ENCODE assay signal across 28 mouse cellular contexts in genomic region chr13:22350813-22351212, GRCm38 (mm10). TPM values are rescaled to one million over a fixed set of nuclear protein-coding genes. Genes with fewer than 3 reads are reported as not detected.
DNase-seq lines count a peak whose midpoint lies in the region; ATAC-seq and TF ChIP-seq lines count a peak whose summit lies in the region.
"Had no signal": no experiment of that assay in that cellular context is flagged by ENCODE, and none has a peak within 500 bp of the region (broad histone marks: within the 10 kb centered on the region; RNA-seq: fewer than 3 reads in every experiment).

No protein-coding gene starts in this region.

- H3K4me2 ChIP-seq in intestine, embryonic 16.5 days (ENCODE audit: low read depth, low read length) = no peak overlapping the region
- H3K4me2 ChIP-seq in intestine, embryonic 15.5 days (replicated peaks) = no peak overlapping the region
- H3K4me2 ChIP-seq in intestine, postnatal 0 days (replicated peaks; ENCODE audit: low read depth) = no peak overlapping the region

- no peaks in the 10 kb centered on the region for H3K36me3 ChIP-seq in intestine, embryonic 16.5 days (ENCODE audit: control insufficient read depth, insufficient read depth, low read length)
- no peaks in the 10 kb centered on the region for H3K36me3 ChIP-seq in intestine, embryonic 15.5 days
- H3K36me3 ChIP-seq in intestine, postnatal 0 days (ENCODE audit: control insufficient read depth, insufficient read depth) = no peaks in the 10 kb centered on the region
- no peaks in the 10 kb centered on the region for H3K36me3 ChIP-seq in small intestine, adult 2 months (ENCODE audit: control insufficient read depth, insufficient read depth, low read length)
- H3K36me3 ChIP-seq: G1E had no signal

- peak; percentile 7 for DNase-seq in large intestine, adult 2 months (ENCODE audit: low read depth, low spot score)
- no peak for DNase-seq in adrenal gland, postnatal 4 days (ENCODE audit: low spot score in 2 of 2)
- no peak for DNase-seq in gastrocnemius, postnatal 10 days
- no peak for DNase-seq in adrenal gland, postnatal 14 days
- DNase-seq: adrenal gland, adult 2 months; adrenal gland, adult 8-10 months; adrenal gland, postnatal 10 days; adrenal gland, postnatal 25 days; adrenal gland, postnatal 36 days; B cell, adult 2 months; cerebellum, adult 11 months; cerebellum, adult 11-12 months; cerebellum, adult 18-20 months; cerebellum, adult 2 months had no signal

- TF ChIP-seq CTCF in intestine, postnatal 0 days (IDR thresholded peaks at IDR 0.05; ENCODE audit: low read depth) = no peak
- no peak for TF ChIP-seq CTCF in small intestine, adult 2 months (IDR thresholded peaks at IDR 0.05; ENCODE audit: extremely low read depth, insufficient read length, insufficient replicate concordance, low read depth, low read length)

- no peak overlapping the region for H3K27ac ChIP-seq in intestine, embryonic 16.5 days (ENCODE audit: low read length)
- H3K27ac ChIP-seq in intestine, embryonic 15.5 days = no peak overlapping the region
- no peak overlapping the region for H3K27ac ChIP-seq in intestine, postnatal 0 days (ENCODE audit: low read depth, low read length)
- peak overlapping the region; percentile 32 for H3K27ac ChIP-seq in small intestine, adult 2 months (ENCODE audit: insufficient read depth, low read depth, low read length)

- H3K27me3 ChIP-seq in intestine, embryonic 16.5 days (replicated peaks; ENCODE audit: control insufficient read depth, insufficient read depth, low read length) = no peaks in the 10 kb centered on the region
- H3K27me3 ChIP-seq in intestine, embryonic 15.5 days (replicated peaks) = no peaks in the 10 kb centered on the region
- no peaks in the 10 kb centered on the region for H3K27me3 ChIP-seq in intestine, postnatal 0 days (replicated peaks; ENCODE audit: control insufficient read depth, insufficient read depth, low read length)
- no peaks in the 10 kb centered on the region for H3K27me3 ChIP-seq in small intestine, adult 2 months (ENCODE audit: control insufficient read depth, insufficient read depth, low read length)
- H3K27me3 ChIP-seq: CH12.LX, Patski had no signal

- TF ChIP-seq POLR2A in small intestine, adult 2 months (IDR thresholded peaks at IDR 0.05; ENCODE audit: low read depth, low read length) = no peak

- no peaks in the 10 kb centered on the region for H3K4me1 ChIP-seq in intestine, embryonic 16.5 days (ENCODE audit: control insufficient read depth, insufficient read depth, low read length)
- H3K4me1 ChIP-seq in intestine, embryonic 15.5 days (replicated peaks) = no peaks in the 10 kb centered on the region
- no peaks in the 10 kb centered on the region for H3K4me1 ChIP-seq in intestine, postnatal 0 days (replicated peaks; ENCODE audit: control insufficient read depth, insufficient read depth, low read length)
- peaks cover 7% of the 10 kb centered on the region; the same call in 1 of the 2 replicates for H3K4me1 ChIP-seq in small intestine, adult 2 months (ENCODE audit: control insufficient read depth, insufficient read depth, insufficient read length, low read length)

- no peaks in the 10 kb centered on the region for H3K9me3 ChIP-seq in intestine, embryonic 16.5 days (ENCODE audit: control insufficient read depth, low read length)
- no peaks in the 10 kb centered on the region for H3K9me3 ChIP-seq in intestine, embryonic 15.5 days
- no peaks in the 10 kb centered on the region for H3K9me3 ChIP-seq in intestine, postnatal 0 days (ENCODE audit: control insufficient read depth)
- H3K9me3 ChIP-seq: G1E had no signal

- H3K9ac ChIP-seq in intestine, embryonic 16.5 days (ENCODE audit: low read depth, low read length) = no peak overlapping the region
- H3K9ac ChIP-seq in intestine, embryonic 15.5 days = no peak overlapping the region
- no peak overlapping the region for H3K9ac ChIP-seq in intestine, postnatal 0 days (ENCODE audit: low read depth, low read length)

- 70% methylated on average over 1 of the region's 1 CpGs for WGBS in intestine, embryonic 16.5 days
- WGBS in intestine, embryonic 15.5 days = 76% methylated on average over 1 of the region's 1 CpGs
- 50% methylated on average over 1 of the region's 1 CpGs for WGBS in intestine, postnatal 0 days
- 14% methylated on average over 1 of the region's 1 CpGs for WGBS in large intestine, adult 2 months
- WGBS in small intestine, adult 2 months = 22% methylated on average over 1 of the region's 1 CpGs

- H3K4me3 ChIP-seq in intestine, embryonic 16.5 days (ENCODE audit: low read length) = no peak overlapping the region
- H3K4me3 ChIP-seq in intestine, embryonic 15.5 days (replicated peaks) = no peak overlapping the region
- H3K4me3 ChIP-seq in intestine, postnatal 0 days (ENCODE audit: low read depth, low read length) = no peak overlapping the region
- H3K4me3 ChIP-seq in small intestine, adult 2 months (ENCODE audit: low read depth, low read length) = no peak overlapping the region

- peak; percentile 66 for ATAC-seq in intestine, embryonic 16.5 days
- no peak for ATAC-seq in intestine, embryonic 15.5 days
- ATAC-seq in intestine, postnatal 0 days = peak; percentile 54; the same call in 1 of the 2 replicates
- ATAC-seq: activated CD4-positive, CD25-positive, alpha-beta regulatory T cell, adult 4 months; CD4-positive, CD25-positive, alpha-beta regulatory T cell, adult 4 months; Patski had no signal

RNA-seq across cellular contexts. Expression of gene Vmn1r198, which starts 0.6 kb away (rescaled TPM):
- not detected in 2 replicates for polyA plus RNA-seq in intestine, embryonic 16.5 days (2015; fragmentation: Nextera tagmentation; extraction: Ambion mirVana)
- not detected in 2 replicates for polyA plus RNA-seq in intestine, embryonic 15.5 days (2015; fragmentation: Nextera tagmentation; extraction: Ambion mirVana)
- not detected in 2 replicates for polyA plus RNA-seq in intestine, postnatal 0 days (2015; fragmentation: Nextera tagmentation; extraction: Ambion mirVana)
- polyA plus RNA-seq in large intestine, adult 2 months (2012; rRNA removed) = 0.02 TPM in 1 of 2 replicates, not detected in the other
- polyA plus RNA-seq in small intestine, adult 2 months (2012; rRNA removed) = not detected in 2 replicates
- not detected for total RNA-seq in adrenal gland, postnatal 4 days (2021)
- not detected for total RNA-seq in gastrocnemius, postnatal 10 days (2021)
- total RNA-seq in adrenal gland, postnatal 14 days (2021) = not detected in 2 replicates
- total RNA-seq: adrenal gland, adult 18-20 months; adrenal gland, adult 2 months; adrenal gland, adult 8-10 months; adrenal gland, postnatal 10 days; adrenal gland, postnatal 25 days; adrenal gland, postnatal 36 days; CH12.LX; MEL had no signal
- polyA plus RNA-seq: adrenal gland, adult 2 months; brain, embryonic 14.5 days; C2C12; CD4-positive, CD25-positive, alpha-beta regulatory T cell, adult 4 months; cerebellum, adult 2 months; G1E; Patski had no signal

RNA-seq across cellular contexts. Expression of gene Vmn1r197, which starts 26.4 kb away (rescaled TPM):
- not detected in 2 replicates for polyA plus RNA-seq in intestine, embryonic 16.5 days (2015; fragmentation: Nextera tagmentation; extraction: Ambion mirVana)
- polyA plus RNA-seq in intestine, embryonic 15.5 days (2015; fragmentation: Nextera tagmentation; extraction: Ambion mirVana) = not detected in 2 replicates
- polyA plus RNA-seq in intestine, postnatal 0 days (2015; fragmentation: Nextera tagmentation; extraction: Ambion mirVana) = not detected in 2 replicates
- polyA plus RNA-seq in large intestine, adult 2 months (2012; rRNA removed) = not detected in 2 replicates
- not detected in 2 replicates for polyA plus RNA-seq in small intestine, adult 2 months (2012; rRNA removed)
- total RNA-seq in adrenal gland, postnatal 4 days (2021) = not detected
- not detected for total RNA-seq in gastrocnemius, postnatal 10 days (2021)
- total RNA-seq in adrenal gland, postnatal 14 days (2021) = not detected in 2 replicates
- total RNA-seq: adrenal gland, adult 18-20 months; adrenal gland, adult 2 months; adrenal gland, adult 8-10 months; adrenal gland, postnatal 10 days; adrenal gland, postnatal 25 days; adrenal gland, postnatal 36 days; CH12.LX; ES-E14; MEL had no signal
- polyA plus RNA-seq: adrenal gland, adult 2 months; brain, embryonic 14.5 days; C2C12; CD4-positive, CD25-positive, alpha-beta regulatory T cell, adult 4 months; cerebellum, adult 2 months; G1E; Patski had no signal

RNA-seq across cellular contexts. Expression of gene Vmn1r199, which starts 28.8 kb away (rescaled TPM):
- not detected in 2 replicates for polyA plus RNA-seq in intestine, embryonic 16.5 days (2015; fragmentation: Nextera tagmentation; extraction: Ambion mirVana)
- polyA plus RNA-seq in intestine, embryonic 15.5 days (2015; fragmentation: Nextera tagmentation; extraction: Ambion mirVana) = not detected in 2 replicates
- not detected in 2 replicates for polyA plus RNA-seq in intestine, postnatal 0 days (2015; fragmentation: Nextera tagmentation; extraction: Ambion mirVana)
- not detected in 2 replicates for polyA plus RNA-seq in large intestine, adult 2 months (2012; rRNA removed)
- not detected in 2 replicates for polyA plus RNA-seq in small intestine, adult 2 months (2012; rRNA removed)
- total RNA-seq in adrenal gland, postnatal 4 days (2021) = not detected
- not detected for total RNA-seq in gastrocnemius, postnatal 10 days (2021)
- total RNA-seq in adrenal gland, postnatal 14 days (2021) = not detected in 2 replicates
- total RNA-seq: adrenal gland, adult 18-20 months; adrenal gland, adult 2 months; adrenal gland, adult 8-10 months; adrenal gland, postnatal 10 days; adrenal gland, postnatal 25 days; adrenal gland, postnatal 36 days; CH12.LX; ES-E14; MEL had no signal
- polyA plus RNA-seq: activated CD4-positive, CD25-positive, alpha-beta regulatory T cell, adult 4 months; adrenal gland, adult 2 months; brain, embryonic 14.5 days; C2C12; CD4-positive, CD25-positive, alpha-beta regulatory T cell, adult 4 months; cerebellum, adult 2 months; G1E; Patski had no signal

RNA-seq across cellular contexts. Expression of gene Vmn1r200, which starts 39.4 kb away (rescaled TPM):
- not detected in 2 replicates for polyA plus RNA-seq in intestine, embryonic 16.5 days (2015; fragmentation: Nextera tagmentation; extraction: Ambion mirVana)
- not detected in 2 replicates for polyA plus RNA-seq in intestine, embryonic 15.5 days (2015; fragmentation: Nextera tagmentation; extraction: Ambion mirVana)
- not detected in 2 replicates for polyA plus RNA-seq in intestine, postnatal 0 days (2015; fragmentation: Nextera tagmentation; extraction: Ambion mirVana)
- polyA plus RNA-seq in large intestine, adult 2 months (2012; rRNA removed) = not detected in 2 replicates
- not detected in 2 replicates for polyA plus RNA-seq in small intestine, adult 2 months (2012; rRNA removed)
- not detected for total RNA-seq in adrenal gland, postnatal 4 days (2021)
- total RNA-seq in gastrocnemius, postnatal 10 days (2021) = not detected
- total RNA-seq in adrenal gland, postnatal 14 days (2021) = not detected in 2 replicates
- total RNA-seq: adrenal gland, adult 18-20 months; adrenal gland, adult 2 months; adrenal gland, adult 8-10 months; adrenal gland, postnatal 10 days; adrenal gland, postnatal 25 days; adrenal gland, postnatal 36 days; CH12.LX; ES-E14; MEL had no signal
- polyA plus RNA-seq: activated CD4-positive, CD25-positive, alpha-beta regulatory T cell, adult 4 months; adrenal gland, adult 2 months; brain, embryonic 14.5 days; C2C12; CD4-positive, CD25-positive, alpha-beta regulatory T cell, adult 4 months; G1E; Patski had no signal
